Mouse (Mus musculus) left cerebral cortex, postnatal 25 days (tissue): ENCODE measurements around the gene Psmd9. TPM values are rescaled to one million over a fixed set of nuclear protein-coding genes. Genes with fewer than 3 reads are reported as not detected.

Source experiments
- DNase-seq, 2 experiments: peaks; one replicate each; pipeline ENCODE4 v3.0.0; 2022; ENCODE audit warnings: low spot score in 2 of 2, mixed read lengths in 1 of 2
- intact Hi-C: fragments of 180-260 bp; cut with DNase I; formaldehyde crosslinking; loops from one replicate; pipeline ENCODE4 v1.15.1; 2025
- total RNA-seq, 2 experiments: library from RNA; stranded (reverse); gene quantifications; 2 replicates each; pipeline ENCODE4 v1.2.3; 2021

Psmd9 gene
- total RNA-seq, 2 experiments from 2014 or later: 26.2 to 27.7 TPM

DNA sequence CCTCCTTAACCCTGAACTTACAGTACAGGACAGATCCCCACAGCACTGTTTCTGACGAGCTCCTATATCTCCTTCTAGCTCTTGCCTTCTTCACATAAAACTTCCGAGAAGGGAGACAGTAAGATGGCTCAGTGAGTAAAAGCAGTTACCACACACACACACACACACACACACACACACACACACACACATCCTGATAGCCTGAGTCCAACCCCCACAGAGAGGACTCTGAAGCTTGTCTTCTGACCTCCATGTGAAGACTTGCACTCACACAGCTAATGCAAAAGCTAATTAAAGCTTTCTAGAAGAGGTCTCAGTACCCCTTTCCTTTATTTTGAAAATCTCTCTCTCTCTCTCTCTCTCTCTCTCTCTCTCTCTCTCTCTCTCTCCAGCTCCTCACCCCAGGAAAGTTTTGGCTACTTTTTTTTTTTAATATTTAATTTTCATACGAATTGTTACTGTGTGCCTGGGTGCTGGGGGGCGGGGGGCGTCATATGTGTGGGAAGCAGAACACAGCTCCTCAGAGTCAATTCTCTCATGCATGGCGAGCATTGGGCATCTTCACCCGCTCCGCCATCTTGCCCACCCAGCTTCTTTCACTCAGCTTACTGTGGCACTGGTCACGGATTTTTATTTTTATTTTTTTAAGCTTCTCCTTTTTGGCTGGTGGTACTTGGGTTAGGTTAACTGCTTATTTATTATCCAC lies 107.6 kb downstream of the Psmd9 start:
- intact Hi-C loops: no loop called here
- DNase-seq: no peak

DNA sequence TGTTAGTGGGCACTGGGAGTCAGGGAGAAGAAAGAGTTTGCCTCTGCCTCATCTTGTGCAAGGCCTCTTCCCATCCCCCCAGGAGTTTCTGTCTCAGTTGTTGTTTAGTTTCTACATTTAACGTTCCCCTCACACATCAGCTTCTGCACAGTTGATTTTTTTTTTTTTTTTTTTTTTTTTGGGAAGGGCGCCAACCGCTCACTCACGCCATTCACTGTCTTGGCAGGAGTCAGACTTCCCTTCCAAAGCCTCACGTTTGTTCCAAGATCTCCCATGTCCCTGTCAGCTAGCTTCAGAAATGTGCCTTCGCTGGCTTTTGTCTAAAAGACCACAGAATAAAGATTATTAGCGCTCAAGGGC lies 108.1 kb downstream of the Psmd9 start:
- intact Hi-C loops: no loop called here
- no peak for DNase-seq

DNA sequence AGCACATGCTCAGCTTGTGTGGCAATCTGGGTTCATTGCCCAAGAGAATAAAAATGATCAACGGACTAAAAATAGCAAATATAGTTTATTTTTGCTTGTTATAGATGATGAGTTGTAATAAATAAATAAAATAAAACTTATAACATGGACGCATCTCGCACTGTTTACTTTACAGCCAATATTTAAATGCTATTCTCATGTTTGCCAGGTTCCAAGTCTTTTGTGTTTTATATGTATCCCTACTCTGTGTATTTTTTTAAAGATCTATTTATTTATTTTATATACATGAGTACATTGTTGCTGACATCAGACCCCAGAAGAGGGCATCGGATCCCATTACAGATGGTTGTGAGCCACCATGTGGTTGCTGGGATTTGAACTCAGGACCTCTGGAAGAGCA lies 108.5 kb downstream of the Psmd9 start:
- intact Hi-C loops: no loop called here
- no peak for DNase-seq

DNA sequence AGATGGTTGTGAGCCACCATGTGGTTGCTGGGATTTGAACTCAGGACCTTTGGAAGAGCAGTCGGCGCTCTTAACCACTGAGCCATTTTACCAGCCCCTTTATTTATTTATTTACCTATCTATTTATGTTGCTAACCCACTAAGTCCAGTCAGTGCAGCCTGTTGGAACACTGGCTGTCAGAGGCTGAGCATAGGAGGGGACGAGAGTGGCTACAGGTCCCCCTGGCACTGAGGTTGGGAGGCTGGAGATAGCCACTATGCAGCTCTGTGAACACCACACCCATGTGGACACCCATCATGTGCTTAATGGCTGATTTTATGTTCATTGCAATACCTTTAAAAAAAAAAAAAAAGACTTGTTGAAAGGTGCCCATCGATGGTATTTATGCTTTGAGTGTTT lies 110.0 kb downstream of the Psmd9 start:
- intact Hi-C loops: no loop called here
- DNase-seq: no peak

DNA sequence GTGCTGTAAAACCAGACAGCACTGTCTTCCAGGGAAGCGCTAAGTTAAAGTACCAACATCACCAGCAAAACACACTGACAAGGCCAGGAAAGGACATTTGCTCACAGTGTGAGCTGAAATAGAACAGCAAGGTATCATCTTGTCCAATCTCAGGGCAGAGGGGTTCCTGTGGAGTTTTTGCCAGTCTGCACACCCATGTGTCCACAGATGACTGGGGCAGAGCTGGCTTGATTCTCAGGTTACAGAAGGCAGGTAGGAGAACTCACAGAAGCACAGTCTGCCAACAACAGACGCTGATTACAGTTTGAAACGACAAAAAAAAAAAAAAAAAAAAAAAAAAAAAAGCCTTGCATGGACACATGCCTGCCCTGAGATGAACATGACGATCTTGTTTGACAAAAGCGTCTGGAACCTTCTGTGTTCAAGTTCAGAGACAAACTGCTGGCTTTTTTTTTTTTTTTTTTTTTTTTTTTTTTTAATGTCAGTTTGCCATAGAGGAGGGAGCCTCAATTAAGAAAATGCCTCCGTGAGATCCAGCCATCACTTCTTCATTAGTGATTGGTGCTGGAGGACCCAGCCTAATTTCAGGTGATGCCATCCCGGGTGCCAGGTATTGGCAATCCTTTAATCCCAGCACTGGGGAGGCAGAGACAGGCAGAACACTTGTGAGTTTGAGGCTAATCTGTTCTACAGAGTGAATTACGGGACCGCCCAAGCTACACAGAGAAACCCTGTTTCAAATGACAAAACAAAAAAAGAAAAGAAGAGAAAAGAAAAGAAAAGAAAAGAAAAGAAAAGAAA lies 112.3 kb downstream of the Psmd9 start:
- DNase-seq: no peak
- intact Hi-C loops: no loop called here

DNA sequence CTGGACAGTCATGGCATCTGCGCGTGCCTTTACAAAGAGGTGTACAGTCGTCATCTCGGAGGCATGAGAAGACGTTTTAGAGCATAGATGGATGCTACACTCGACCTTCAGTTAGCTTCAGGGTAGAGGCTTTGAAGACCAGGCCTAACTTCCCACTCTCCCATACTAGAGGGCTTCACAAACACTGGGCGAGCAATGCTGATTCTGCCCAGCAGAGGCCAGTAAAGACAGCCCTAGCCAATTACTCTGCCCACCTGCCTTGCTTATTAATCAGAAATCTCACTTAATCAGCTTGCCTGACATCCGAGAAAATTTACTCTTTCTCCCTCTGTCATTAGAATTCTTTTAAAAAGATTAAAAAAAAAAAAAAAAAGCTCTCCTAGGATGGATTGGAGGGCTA lies 116.0 kb downstream of the Psmd9 start:
- intact Hi-C loops: no loop called here
- peak; percentile 41 to 44 for DNase-seq

DNA sequence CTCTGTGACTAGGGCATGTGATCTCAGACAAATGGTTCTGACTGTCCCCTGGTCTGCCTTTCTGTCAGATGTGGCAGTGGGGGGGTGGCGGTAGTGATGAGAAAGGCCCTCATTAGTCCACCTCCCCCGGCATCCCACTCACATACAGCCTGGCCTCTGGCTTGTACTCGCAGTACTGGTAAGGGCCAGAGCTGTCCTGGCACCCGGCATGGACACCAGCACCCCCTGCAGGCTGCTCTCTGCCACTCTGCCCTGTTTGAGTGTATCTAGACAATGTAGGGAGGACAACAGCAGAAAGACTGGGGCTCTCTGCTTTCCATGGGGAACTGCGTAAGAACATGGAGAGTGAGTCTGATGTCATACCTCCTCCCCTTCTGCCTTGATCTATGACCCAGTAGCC lies 118.9 kb downstream of the Psmd9 start:
- intact Hi-C loops: no loop called here

DNA sequence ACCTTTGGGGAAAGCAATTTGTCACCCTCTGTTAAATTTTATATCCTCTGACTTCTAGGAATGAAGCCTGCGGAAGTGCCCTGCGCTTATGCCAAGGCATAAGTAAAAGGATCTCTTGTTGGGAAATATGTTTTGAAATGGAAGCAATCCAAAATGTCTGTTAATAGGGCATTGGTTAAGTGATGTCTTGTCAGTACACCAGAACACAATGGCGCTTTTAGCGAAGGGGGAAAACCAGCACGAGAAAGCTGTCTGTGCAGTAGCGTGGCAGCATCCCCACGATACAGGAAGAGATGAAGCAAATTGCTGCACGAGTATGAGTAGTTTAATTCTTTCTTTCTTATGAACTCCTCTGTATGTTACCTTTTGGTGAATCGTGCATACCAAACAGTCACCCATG lies 125.4 kb downstream of the Psmd9 start:
- no peak for DNase-seq
- intact Hi-C loops: no loop called here

More for the DNA sequence above, 118.9 kb downstream of the Psmd9 start:
- DNase-seq: no peak

DNA sequence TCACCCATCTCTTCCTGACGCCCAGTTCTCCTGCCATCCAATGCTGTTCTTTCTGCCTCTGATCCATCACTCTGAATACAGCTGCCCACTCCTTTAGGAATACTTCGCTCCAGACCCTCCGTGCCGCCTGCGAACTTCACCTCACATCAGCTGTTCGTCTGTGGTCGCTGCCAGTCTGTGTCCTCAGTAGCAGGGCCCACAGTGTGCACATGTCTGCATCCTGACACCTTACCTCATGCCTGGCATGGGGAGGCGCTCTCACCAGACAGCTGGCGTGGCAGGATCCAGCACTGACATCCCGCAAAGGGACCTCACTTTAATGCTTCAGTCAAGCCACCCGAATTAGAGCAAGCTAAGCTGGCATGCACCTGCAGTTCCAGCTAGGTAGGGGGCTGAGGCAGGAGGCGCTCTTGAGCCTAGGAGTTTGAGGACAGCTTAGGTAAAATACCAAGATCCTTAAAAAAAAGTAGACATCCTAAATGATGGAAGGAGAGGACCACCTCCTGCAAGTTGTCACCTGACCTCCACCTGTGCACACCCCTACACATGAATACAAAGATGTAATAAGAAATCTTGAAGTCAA lies 127.1 kb downstream of the Psmd9 start:
- no peak for DNase-seq
- intact Hi-C loops: no loop called here

DNA sequence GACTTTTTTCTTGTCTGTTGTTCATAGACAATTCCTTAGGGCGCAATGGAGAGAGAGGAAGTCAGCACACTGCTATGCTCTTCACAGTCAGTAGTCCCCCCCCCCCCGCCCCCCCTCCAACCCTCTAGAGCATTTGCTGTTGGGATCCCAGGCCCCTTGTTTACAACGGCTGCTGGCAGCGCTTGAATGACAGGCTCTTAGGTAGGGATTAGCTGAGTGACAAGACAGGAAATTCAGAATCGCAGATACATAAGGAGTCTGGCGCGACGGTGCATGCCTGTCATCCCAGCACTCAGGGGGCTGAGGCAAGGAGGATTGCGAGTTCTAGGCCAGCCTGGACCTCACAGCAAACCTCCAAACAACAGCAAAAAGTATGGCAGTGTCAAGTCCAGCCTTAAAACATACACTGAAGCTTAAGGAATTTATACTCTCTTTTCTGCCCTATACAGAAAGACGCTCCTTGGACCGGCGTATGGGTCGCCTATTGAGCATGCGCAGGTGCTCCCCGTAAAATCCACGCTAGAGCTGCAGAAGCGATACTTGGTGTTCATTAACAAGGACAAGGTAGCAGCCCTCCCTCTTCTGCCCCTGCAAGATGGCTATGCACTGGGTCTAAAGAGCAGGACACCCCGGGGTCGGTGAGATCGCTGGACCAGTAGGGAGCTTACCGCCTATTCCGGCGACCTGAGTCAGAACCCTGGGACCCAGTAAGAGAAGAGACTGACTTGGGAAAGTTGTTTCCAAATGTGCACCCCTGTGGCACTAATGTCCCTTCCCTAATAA lies 128.0 kb downstream of the Psmd9 start:
- intact Hi-C loops: no loop called here
- no peak for DNase-seq

DNA sequence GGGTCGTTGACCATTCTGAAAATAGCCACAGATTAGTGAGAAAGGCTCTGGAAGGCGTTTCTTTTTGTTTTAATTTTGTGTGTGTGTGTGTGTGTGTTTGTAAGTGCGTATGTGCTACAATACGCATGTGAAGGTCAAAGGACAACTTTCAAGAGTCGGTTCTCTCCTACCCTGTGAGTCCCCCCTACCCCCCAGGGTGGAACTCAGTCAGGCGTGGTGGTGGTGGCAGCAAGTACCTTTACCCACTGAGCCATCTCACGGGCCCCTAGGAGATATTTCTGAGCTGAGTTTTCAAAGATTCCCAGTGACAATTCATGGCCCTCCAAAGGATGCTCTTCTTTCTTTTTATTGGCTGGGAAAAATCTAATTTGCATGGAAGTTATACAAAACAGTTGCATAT lies 128.6 kb downstream of the Psmd9 start:
- no peak for DNase-seq
- intact Hi-C loops: no loop called here

DNA sequence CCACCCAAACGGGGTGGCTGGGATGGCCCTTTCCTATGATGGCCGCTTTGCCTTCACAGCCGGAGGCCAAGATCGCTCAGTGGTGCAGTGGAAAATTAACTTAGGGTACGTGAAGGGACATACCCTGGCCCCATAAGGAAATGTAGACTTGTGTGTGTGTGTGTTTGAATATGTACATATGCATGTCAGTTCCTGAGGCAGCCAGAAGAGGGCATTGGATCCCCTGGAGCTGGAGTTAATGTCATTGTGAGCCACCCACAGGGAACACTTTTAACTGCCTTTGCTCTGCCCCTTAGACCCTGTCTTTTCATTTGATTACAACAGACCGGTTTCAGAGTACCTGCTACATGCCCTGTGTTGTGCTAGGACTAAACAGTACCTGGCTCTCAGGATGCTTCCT lies 129.3 kb downstream of the Psmd9 start:
- intact Hi-C loops: no loop called here
- no peak for DNase-seq

Other genes starting within 250 kb of the Psmd9 start
- 10 to 100 TPM; 26.2 to 26.5 TPM for gene Kdm2b, start 179.6 kb upstream of the Psmd9 start, total RNA-seq
- gene Orai1, start 154.3 kb upstream of the Psmd9 start, total RNA-seq: 10 to 100 TPM in 1 of 2 experiments, 1 to 10 TPM in 1; 8.3 to 10.3 TPM
- under 1 TPM in 1 of 2 experiments, not detected in 1; 0.73 TPM for gene Morn3, start 122.4 kb upstream of the Psmd9 start, total RNA-seq
- 10 to 100 TPM; 14.3 to 17.1 TPM for gene Tmem120b, start 101.0 kb upstream of the Psmd9 start, total RNA-seq
- gene Rhof, start 36.7 kb upstream of the Psmd9 start, total RNA-seq: 10 to 100 TPM; 48.6 to 55.2 TPM
- gene Setd1b, start 27.2 kb upstream of the Psmd9 start, total RNA-seq: 10 to 100 TPM; 27.0 to 32.1 TPM
- gene Hpd, start 13.3 kb downstream of the Psmd9 start, total RNA-seq: not detected
- 1 to 10 TPM; 3.6 to 4.7 TPM for gene Wdr66, start 82.7 kb downstream of the Psmd9 start, total RNA-seq
- 10 to 100 TPM; 67.8 to 70.0 TPM for gene Bcl7a, start 174.4 kb downstream of the Psmd9 start, total RNA-seq
- gene Mlxip, start 225.4 kb downstream of the Psmd9 start, total RNA-seq: 10 to 100 TPM; 16.3 to 18.0 TPM